Mouse (Mus musculus): ENCODE measurements around the gene Med13.

GRCm38 (mm10) chr11:86399241-86400107, 42.1 kb upstream of the Med13 start:
- TF ChIP-seq CTCF (IDR thresholded peaks at IDR 0.05; ENCODE audit: low read depth, low read length), result no peak
- no peak for TF ChIP-seq GATA1 (IDR thresholded peaks at IDR 0.05; ENCODE audit: borderline replicate concordance, low read length)
- TF ChIP-seq POLR2AphosphoS5 (IDR thresholded peaks at IDR 0.05; ENCODE audit: insufficient replicate concordance, low read depth, low read length), result no peak

All from G1E (cell line).